In genomic region chr11:80275011-80275410, GRCm38 (mm10) we compare ENCODE assay signal across 19 mouse cellular contexts. TPM values are rescaled to one million over a fixed set of nuclear protein-coding genes. Genes with fewer than 3 reads are reported as not detected.
DNase-seq lines count a peak whose midpoint lies in the region; ATAC-seq and TF ChIP-seq lines count a peak whose summit lies in the region.
"Had no signal": no experiment of that assay in that cellular context is flagged by ENCODE, and none has a peak within 500 bp of the region (broad histone marks: within the 10 kb centered on the region; RNA-seq: fewer than 3 reads in every experiment).

No protein-coding gene starts in this region.

- no peak overlapping the region for H3K9ac ChIP-seq in intestine, postnatal 0 days (ENCODE audit: low read depth, low read length)
- H3K9ac ChIP-seq in intestine, embryonic 15.5 days, result no peak overlapping the region
- no peak overlapping the region for H3K9ac ChIP-seq in midbrain, embryonic 11.5 days (ENCODE audit: low read length)
- no peak overlapping the region for H3K9ac ChIP-seq in ES-E14 (ENCODE audit: insufficient read depth, low read depth, low read length, poor library complexity, severe bottlenecking)
- no peak overlapping the region for H3K9ac ChIP-seq in stomach, postnatal 0 days (ENCODE audit: low read length)
- H3K9ac ChIP-seq: embryonic facial prominence, embryonic 12.5 days; forebrain, embryonic 15.5 days had no signal

- no peak overlapping the region for H3K4me3 ChIP-seq in intestine, postnatal 0 days (ENCODE audit: low read depth, low read length)
- H3K4me3 ChIP-seq in intestine, embryonic 15.5 days (replicated peaks), result no peak overlapping the region
- H3K4me3 ChIP-seq in midbrain, embryonic 11.5 days (ENCODE audit: low read depth, low read length), result no peak overlapping the region
- no peak overlapping the region for H3K4me3 ChIP-seq in midbrain, embryonic 10.5 days
- H3K4me3 ChIP-seq in ES-E14 (ENCODE audit: insufficient read depth in 1 of 2, low read depth in 1 of 2, low read length in 2 of 2, poor library complexity in 1 of 2, severe bottlenecking in 1 of 2), result no peak overlapping the region
- no peak overlapping the region for H3K4me3 ChIP-seq in stomach, postnatal 0 days (ENCODE audit: low read depth, low read length)
- H3K4me3 ChIP-seq: embryonic facial prominence, embryonic 12.5 days; forebrain, embryonic 15.5 days had no signal

- no peak for ATAC-seq in intestine, postnatal 0 days
- no peak for ATAC-seq in intestine, embryonic 15.5 days
- no peak for ATAC-seq in midbrain, embryonic 11.5 days (ENCODE audit: low FRiP score)
- ATAC-seq in stomach, postnatal 0 days (ENCODE audit: low FRiP score, low TSS enrichment), result no peak
- ATAC-seq: forebrain, embryonic 15.5 days had no signal

- in situ Hi-C loops in ES-E14 (cut with MboI; ENCODE audit: low sequenced_read_pairs in 2 of 2, unreplicated experiment in 2 of 2), result no loop called here

- H3K4me2 ChIP-seq in intestine, postnatal 0 days (replicated peaks; ENCODE audit: low read depth), result no peak overlapping the region
- H3K4me2 ChIP-seq in intestine, embryonic 15.5 days (replicated peaks), result no peak overlapping the region
- no peak overlapping the region for H3K4me2 ChIP-seq in midbrain, embryonic 11.5 days
- no peak overlapping the region for H3K4me2 ChIP-seq in stomach, postnatal 0 days (replicated peaks; ENCODE audit: low read depth)
- H3K4me2 ChIP-seq: embryonic facial prominence, embryonic 12.5 days; forebrain, embryonic 15.5 days had no signal

- peak; percentile 29; the same call in 1 of the 2 replicates for TF ChIP-seq CTCF in intestine, postnatal 0 days (IDR thresholded peaks at IDR 0.05; ENCODE audit: low read depth)
- TF ChIP-seq CTCF in stomach, postnatal 0 days (IDR thresholded peaks at IDR 0.05; ENCODE audit: low read depth), result peak; percentile 40

- H3K27me3 ChIP-seq in intestine, postnatal 0 days (replicated peaks; ENCODE audit: control insufficient read depth, insufficient read depth, low read length), result no peaks in the 10 kb centered on the region
- no peaks in the 10 kb centered on the region for H3K27me3 ChIP-seq in intestine, embryonic 15.5 days (replicated peaks)
- no peaks in the 10 kb centered on the region for H3K27me3 ChIP-seq in midbrain, embryonic 11.5 days (ENCODE audit: control insufficient read depth, insufficient read depth, low read length)
- H3K27me3 ChIP-seq in midbrain, embryonic 10.5 days (ENCODE audit: low read depth, poor library complexity, severe bottlenecking), result no peaks in the 10 kb centered on the region
- no peaks in the 10 kb centered on the region for H3K27me3 ChIP-seq in stomach, postnatal 0 days (ENCODE audit: control insufficient read depth, insufficient read depth, low read length)
- H3K27me3 ChIP-seq: embryonic facial prominence, embryonic 12.5 days; forebrain, embryonic 15.5 days had no signal

- WGBS in intestine, postnatal 0 days, result 60% methylated on average over 3 of the region's 3 CpGs
- WGBS in intestine, embryonic 15.5 days, result 63% methylated on average over 3 of the region's 3 CpGs
- WGBS in midbrain, embryonic 11.5 days, result 64% methylated on average over 3 of the region's 3 CpGs
- WGBS in midbrain, embryonic 10.5 days, result 69% methylated on average over 3 of the region's 3 CpGs
- whole genome bisulfite sequencing in stomach, postnatal 0 days, result 64% methylated on average over 3 of the region's 3 CpGs

- H3K36me3 ChIP-seq in intestine, postnatal 0 days (ENCODE audit: control insufficient read depth, insufficient read depth), result no peaks in the 10 kb centered on the region
- H3K36me3 ChIP-seq in intestine, embryonic 15.5 days, result no peaks in the 10 kb centered on the region
- no peaks in the 10 kb centered on the region for H3K36me3 ChIP-seq in midbrain, embryonic 11.5 days (ENCODE audit: control insufficient read depth, insufficient read depth, low read length)
- no peaks in the 10 kb centered on the region for H3K36me3 ChIP-seq in midbrain, embryonic 10.5 days
- no peaks in the 10 kb centered on the region for H3K36me3 ChIP-seq in ES-E14 (ENCODE audit: control insufficient read depth, insufficient read depth, low read length, poor library complexity, severe bottlenecking)
- no peaks in the 10 kb centered on the region for H3K36me3 ChIP-seq in stomach, postnatal 0 days (ENCODE audit: control insufficient read depth, insufficient read depth, low read length)
- H3K36me3 ChIP-seq: embryonic facial prominence, embryonic 12.5 days; forebrain, embryonic 15.5 days had no signal

- no peaks in the 10 kb centered on the region for H3K9me3 ChIP-seq in intestine, postnatal 0 days (ENCODE audit: control insufficient read depth)
- no peaks in the 10 kb centered on the region for H3K9me3 ChIP-seq in intestine, embryonic 15.5 days
- no peaks in the 10 kb centered on the region for H3K9me3 ChIP-seq in midbrain, embryonic 11.5 days (ENCODE audit: control insufficient read depth, low read length)
- no peaks in the 10 kb centered on the region; the same call in 1 of the 2 replicates for H3K9me3 ChIP-seq in midbrain, embryonic 10.5 days (replicated peaks)
- no peaks in the 10 kb centered on the region for H3K9me3 ChIP-seq in ES-E14 (ENCODE audit: control insufficient read depth, insufficient read depth, low read depth, low read length)
- no peaks in the 10 kb centered on the region for H3K9me3 ChIP-seq in stomach, postnatal 0 days (ENCODE audit: control insufficient read depth, low read length)
- H3K9me3 ChIP-seq: embryonic facial prominence, embryonic 12.5 days; forebrain, embryonic 15.5 days had no signal

- no peak for TF ChIP-seq EP300 in stomach, postnatal 0 days (optimal IDR thresholded peaks at IDR 0.05)

- H3K27ac ChIP-seq in intestine, postnatal 0 days (ENCODE audit: low read depth, low read length), result no peak overlapping the region
- H3K27ac ChIP-seq in intestine, embryonic 15.5 days, result no peak overlapping the region
- H3K27ac ChIP-seq in midbrain, embryonic 11.5 days (ENCODE audit: low read depth, low read length), result no peak overlapping the region
- no peak overlapping the region for H3K27ac ChIP-seq in midbrain, embryonic 10.5 days (replicated peaks)
- no peak overlapping the region for H3K27ac ChIP-seq in ES-E14 (ENCODE audit: insufficient read depth, low read depth, low read length, poor library complexity, severe bottlenecking)
- H3K27ac ChIP-seq in stomach, postnatal 0 days (replicated peaks), result no peak overlapping the region
- H3K27ac ChIP-seq: embryonic facial prominence, embryonic 12.5 days; forebrain, embryonic 15.5 days had no signal

- H3K4me1 ChIP-seq in intestine, postnatal 0 days (replicated peaks; ENCODE audit: control insufficient read depth, insufficient read depth, low read length), result no peaks in the 10 kb centered on the region
- no peaks in the 10 kb centered on the region for H3K4me1 ChIP-seq in intestine, embryonic 15.5 days (replicated peaks)
- H3K4me1 ChIP-seq in midbrain, embryonic 11.5 days (ENCODE audit: control insufficient read depth, insufficient read depth, low read length), result no peaks in the 10 kb centered on the region
- H3K4me1 ChIP-seq in midbrain, embryonic 10.5 days, result no peaks in the 10 kb centered on the region; the same call in 1 of the 2 replicates
- H3K4me1 ChIP-seq in ES-E14 (ENCODE audit: control insufficient read depth in 2 of 2, insufficient read depth in 2 of 2, low read length in 2 of 2, poor library complexity in 1 of 2), result no peaks in the 10 kb centered on the region
- H3K4me1 ChIP-seq in stomach, postnatal 0 days (replicated peaks; ENCODE audit: control insufficient read depth, insufficient read depth), result no peaks in the 10 kb centered on the region
- H3K4me1 ChIP-seq: embryonic facial prominence, embryonic 12.5 days; forebrain, embryonic 15.5 days had no signal

- peak; percentile 59 for DNase-seq in midbrain, embryonic 11.5 days (ENCODE audit: low spot score, missing footprints)
- DNase-seq in midbrain, embryonic 10.5 days (ENCODE audit: low spot score), result no peak
- peak; percentile 57 for DNase-seq in ES-E14 (ENCODE audit: low read depth, low spot score)
- DNase-seq in stomach, postnatal 0 days (ENCODE audit: low spot score), result no peak
- DNase-seq in spleen, postnatal 36 days (ENCODE audit: low spot score in 2 of 2), result no peak
- DNase-seq: adrenal gland, postnatal 14 days; cerebellum, adult 11 months; cerebellum, postnatal 10 days; kidney, adult 8-10 months; kidney, postnatal 36 days; layer of hippocampus, adult 9-11 months; lung, adult 2 months; lung, postnatal 36 days; thymus, postnatal 14 days had no signal

TF ChIP-seq in ES-E14, 5 proteins besides CTCF, POLR2A, EP300 and RAD21:
- TF ChIP-seq MAFK (IDR thresholded peaks at IDR 0.05; ENCODE audit: insufficient read depth, low read depth, low read length) (no peak), ZNF384 (IDR thresholded peaks at IDR 0.05; ENCODE audit: low read depth, low read length) (no peak), ZC3H11A (IDR thresholded peaks at IDR 0.05; ENCODE audit: borderline replicate concordance, low read depth, low read length) (no peak), HCFC1 (IDR thresholded peaks at IDR 0.05; ENCODE audit: borderline replicate concordance, insufficient read depth, low read length) (no peak), CHD2 (IDR thresholded peaks at IDR 0.05; ENCODE audit: low read depth, low read length) (no peak)

RNA-seq across cellular contexts. Expression of gene Rhbdl3, which starts 25.7 kb away (rescaled TPM):
- 1.3 and 1.4 TPM in 2 replicates for polyA plus RNA-seq in intestine, postnatal 0 days (2015; fragmentation: Nextera tagmentation; extraction: Ambion mirVana)
- polyA plus RNA-seq in intestine, embryonic 15.5 days (2015; fragmentation: Nextera tagmentation; extraction: Ambion mirVana), result 2.2 and 3.1 TPM in 2 replicates
- polyA plus RNA-seq in midbrain, embryonic 11.5 days (2014; fragmentation: Nextera tagmentation; extraction: Ambion mirVana), result 14.9 and 15.2 TPM in 2 replicates
- polyA plus RNA-seq in midbrain, embryonic 10.5 days (2016; fragmentation: Nextera tagmentation; extraction: Ambion mirVana), result 12.6 and 14.7 TPM in 2 replicates
- total RNA-seq in ES-E14 (2012; rRNA removed), result 1.3 and 2.0 TPM in 2 replicates
- 2.7 and 3.4 TPM in 2 replicates for polyA plus RNA-seq in stomach, postnatal 0 days (2015; fragmentation: Nextera tagmentation; extraction: Ambion mirVana)
- total RNA-seq: monocyte, adult 5-6 weeks had no signal

Comparison
In these comparisons a context has a peak if more than half of its experiments do, and no peak if none do; other contexts are left out.
1. DNase-seq: peak in midbrain, embryonic 11.5 days (single experiment) and ES-E14 (single experiment); none in midbrain, embryonic 10.5 days (single experiment), stomach, postnatal 0 days (single experiment) and spleen, postnatal 36 days (0 of 2).